Mouse (Mus musculus) layer of hippocampus, adult 2 months (tissue): ENCODE data around the gene Ambp. TPM values are rescaled to one million over a fixed set of nuclear protein-coding genes. Genes with fewer than 3 reads are reported as not detected.

Source experiments
- DNase-seq, 2 experiments: peaks; one replicate each; pipeline ENCODE4 v3.0.0; 2022; ENCODE audit warnings: low spot score in 2 of 2
- H3K27ac ChIP-seq: fragments of 200-600 bp; 2 replicates; pipeline ENCODE4 v1.8.1; 2022
- H3K4me3 ChIP-seq: fragments of 200-600 bp; 2 replicates; pipeline ENCODE4 v1.8.1; 2022; ENCODE audit warnings: mild to moderate bottlenecking
- CTCF ChIP-seq: fragments of 200-600 bp; conservative IDR thresholded peaks from 2 replicates; pipeline ENCODE4 v1.8.1; 2022; ENCODE audit warnings: antibody characterized with exemption, mild to moderate bottlenecking, moderate library complexity
- long read RNA-seq, 2 experiments: library from polyadenylated mRNA; stranded (forward); transcript quantifications; one replicate each; pipeline ENCODE4 v2.0.0; 2021; ENCODE audit warnings: borderline mapping rate in 2 of 2
- total RNA-seq, 2 experiments: library from RNA; stranded (reverse); gene quantifications; 2 replicates each; pipeline ENCODE4 v1.2.3; 2021

Ambp gene
- total RNA-seq: not detected
- long read RNA-seq, experiment 1: 0 reads
- long read RNA-seq, experiment 2: 0 reads

DNA sequence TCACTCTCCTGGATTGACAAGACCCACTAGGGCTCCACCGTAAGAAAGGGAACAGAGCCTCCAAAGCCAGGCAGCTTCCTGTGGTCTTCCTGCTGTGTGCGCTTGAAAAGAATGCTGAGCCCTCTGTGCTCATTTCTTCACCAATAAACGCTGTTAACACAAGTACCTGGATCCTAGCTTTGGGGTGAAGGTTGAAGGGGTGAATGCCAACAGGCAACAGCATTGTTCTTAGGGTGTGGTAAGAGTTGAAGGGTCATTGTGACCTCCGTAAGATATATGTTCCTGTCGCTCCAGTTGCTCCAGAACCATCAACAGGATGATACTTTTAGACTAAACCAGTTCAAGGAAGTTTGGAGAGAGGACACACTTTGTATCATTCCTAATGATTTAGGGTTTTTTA is at the start of gene Ambp:
Gene Ambp, minus strand, starts transcription at position 101 of the 400 bp plus-strand sequence.
- Histone ChIP-seq H3K27ac (no peak within 1 kb of the TSS), H3K4me3 (no peak within 1 kb of the TSS)
- no peak for DNase-seq
- no peak for TF ChIP-seq CTCF

DNA sequence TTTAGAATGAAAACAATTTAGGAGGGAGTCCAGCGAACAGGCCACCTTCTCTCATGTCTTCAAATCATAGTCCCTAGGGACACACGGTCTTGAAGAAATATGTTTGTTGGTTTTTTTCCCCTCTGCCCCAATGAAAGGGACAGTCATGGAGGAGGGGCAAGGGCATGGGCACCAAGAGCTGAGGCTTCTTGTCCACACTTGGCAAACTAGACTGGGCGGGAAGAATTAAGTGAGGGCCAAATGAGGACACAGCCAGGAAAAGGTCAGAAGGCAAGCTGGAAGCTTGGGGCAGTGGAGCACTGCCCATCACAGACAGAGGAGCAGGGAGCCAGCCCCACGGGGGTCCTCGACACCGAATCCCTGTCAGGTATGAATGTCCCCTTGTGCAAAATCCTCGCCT is 49.3 kb upstream of the Ambp start:
- Histone ChIP-seq H3K27ac (no peak overlapping the region), H3K4me3 (no peak overlapping the region)
- TF ChIP-seq CTCF: no peak
- DNase-seq: no peak

DNA sequence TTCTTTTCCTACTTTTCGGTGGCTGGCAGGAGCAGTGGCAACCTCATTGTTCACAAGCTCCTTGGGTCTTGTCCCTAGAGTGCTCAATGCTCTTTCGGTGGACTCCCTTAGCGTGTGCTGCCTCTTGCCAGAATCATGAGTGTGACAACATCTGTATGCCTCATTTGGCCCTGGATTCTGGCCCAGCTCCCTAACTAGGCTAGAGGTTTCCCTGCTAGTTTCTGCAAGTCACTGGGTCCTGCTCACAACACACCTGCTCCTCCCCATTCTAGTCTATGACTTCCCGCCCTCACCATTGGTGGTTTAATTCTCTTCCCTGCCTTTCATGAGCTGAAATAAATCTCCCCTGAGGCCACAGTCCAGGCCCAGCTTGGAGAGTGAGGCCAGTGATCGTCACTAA is 44.8 kb upstream of the Ambp start:
- no peak for TF ChIP-seq CTCF
- DNase-seq: no peak
- H3K4me3 ChIP-seq: no peak overlapping the region
- H3K27ac ChIP-seq: no peak overlapping the region

DNA sequence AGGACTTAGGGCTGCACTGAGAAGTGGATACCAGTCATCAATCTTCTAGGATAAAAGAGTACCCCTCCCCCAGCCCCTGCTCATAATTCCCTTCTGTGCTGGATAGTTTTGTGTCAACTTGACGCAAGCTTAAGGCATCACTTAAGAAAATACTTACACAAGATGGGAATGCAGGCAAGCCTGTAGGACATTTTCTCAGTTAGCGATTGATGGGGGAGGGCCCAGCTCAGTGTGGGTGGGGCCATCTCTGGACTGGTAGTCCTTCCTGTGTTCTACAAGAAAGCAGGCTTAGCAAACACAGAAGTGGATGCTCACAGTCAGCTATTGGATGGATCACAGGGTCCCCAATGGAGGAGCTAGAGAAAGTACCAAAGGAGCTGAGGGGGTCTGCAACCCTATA is 39.8 kb upstream of the Ambp start:
- H3K4me3 ChIP-seq: no peak overlapping the region
- DNase-seq: no peak
- no peak overlapping the region for H3K27ac ChIP-seq
- no peak for TF ChIP-seq CTCF

DNA sequence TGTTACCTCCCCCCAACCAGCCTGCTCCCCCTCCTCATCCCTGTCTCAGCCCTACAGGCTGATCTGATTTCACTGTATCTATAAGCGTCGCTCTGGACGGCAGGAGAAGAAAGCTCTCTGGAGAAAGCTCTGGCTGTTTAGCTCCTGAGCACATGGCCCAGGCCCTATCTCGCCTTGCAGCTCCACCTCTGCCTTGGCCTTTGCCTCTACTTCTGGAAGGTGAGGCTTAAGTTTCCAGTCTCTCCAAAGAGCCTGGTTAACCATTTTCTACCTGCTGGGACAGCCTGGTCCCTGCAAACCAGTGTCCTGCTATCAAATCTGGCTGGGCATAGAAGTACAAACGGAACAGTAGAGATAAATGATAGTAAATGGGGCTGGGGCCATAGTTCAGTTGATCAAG is 37.0 kb upstream of the Ambp start:
- no peak for DNase-seq
- Histone ChIP-seq H3K27ac (no peak overlapping the region), H3K4me3 (no peak overlapping the region)
- TF ChIP-seq CTCF: no peak

DNA sequence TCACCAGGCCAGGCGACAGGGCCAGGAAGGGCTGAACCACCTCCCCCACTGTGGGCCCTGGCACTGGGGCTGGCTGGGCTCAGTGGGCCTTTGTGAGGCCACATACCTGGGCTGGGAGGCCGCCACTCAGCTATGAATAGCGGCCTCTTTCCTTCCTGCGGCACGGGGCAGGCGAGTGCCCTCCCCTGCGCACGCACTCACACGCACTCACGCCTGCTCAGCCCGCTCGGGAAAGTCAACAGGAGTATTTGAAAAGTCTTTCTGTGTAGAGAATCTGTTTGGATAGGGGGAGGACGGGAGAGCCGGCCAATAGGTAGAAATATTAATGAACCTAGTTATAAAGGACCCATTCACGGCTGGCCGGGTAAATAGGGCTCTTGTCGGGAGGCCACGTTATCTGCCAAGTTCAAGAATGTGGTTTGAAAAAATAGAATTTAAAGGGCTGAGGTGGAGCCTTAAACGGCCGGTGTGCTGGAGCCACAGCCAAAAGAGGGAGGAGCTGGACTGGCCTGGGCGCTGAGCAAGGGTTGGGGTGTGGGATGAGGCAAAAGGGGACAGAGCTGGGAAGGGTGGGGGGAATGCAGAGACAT is 31.8 kb upstream of the Ambp start:
- DNase-seq: no peak
- no peak overlapping the region for H3K4me3 ChIP-seq
- TF ChIP-seq CTCF: no peak
- H3K27ac ChIP-seq: no peak overlapping the region

DNA sequence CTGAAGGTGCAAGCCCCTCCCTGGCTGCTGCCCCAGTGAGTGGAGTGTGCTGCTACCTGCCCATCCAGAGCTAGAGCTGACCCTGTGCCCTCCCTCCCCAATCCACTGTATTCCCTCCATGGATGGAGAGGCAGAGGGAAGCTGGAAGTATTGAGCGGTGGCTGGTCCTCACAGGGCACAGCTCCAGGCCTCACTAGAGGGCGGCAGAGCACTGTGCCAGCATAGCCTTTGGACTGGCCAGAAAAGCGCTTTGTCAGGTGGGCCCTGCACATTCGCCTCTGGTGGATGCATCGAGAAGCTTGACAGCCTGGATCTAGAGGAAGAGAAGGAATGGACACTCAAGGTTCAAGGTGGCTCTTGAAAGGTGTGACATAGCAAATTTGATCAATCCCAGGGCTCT is 27.0 kb upstream of the Ambp start:
- H3K27ac ChIP-seq: no peak overlapping the region

DNA sequence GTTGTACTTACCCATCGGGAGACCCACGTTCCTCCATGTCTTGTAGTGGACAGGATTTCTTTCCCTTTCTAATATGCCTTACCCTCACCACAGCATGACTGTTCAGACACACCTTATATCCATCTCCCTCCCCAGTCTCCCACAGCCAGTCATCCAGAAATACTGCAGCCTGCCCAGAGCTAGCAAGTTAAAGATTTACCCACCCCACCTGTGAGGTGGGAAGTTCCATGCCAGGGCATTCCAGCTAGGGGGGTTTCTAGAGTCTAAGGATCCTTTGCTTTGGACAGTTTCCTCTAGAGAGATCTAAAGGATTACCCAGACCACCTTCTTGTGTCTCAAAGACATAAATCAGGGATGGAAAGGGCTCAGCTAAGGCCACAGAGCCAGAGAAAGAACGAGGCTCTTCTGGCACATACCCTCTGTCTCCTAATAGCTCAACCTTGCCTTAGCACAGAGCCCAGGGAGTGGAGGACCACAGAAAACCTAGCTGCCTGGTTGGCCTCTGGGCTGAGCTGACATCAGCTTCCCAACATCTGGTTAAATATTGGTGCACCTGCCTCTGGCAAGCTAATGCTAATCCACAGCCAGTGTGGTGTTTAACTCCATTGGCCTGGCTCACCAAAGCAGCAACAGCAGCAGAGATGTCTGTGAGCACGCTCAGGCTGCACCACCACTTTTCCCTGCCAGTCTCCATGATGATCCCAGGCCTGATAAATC is 17.5 kb upstream of the Ambp start, which contains the start of gene Kif12:
Gene Kif12, minus strand, starts transcription at position 163 of the 717 bp plus-strand sequence.
- no peak within 1 kb of the TSS for H3K4me3 ChIP-seq
- TF ChIP-seq CTCF: no peak
- no peak for DNase-seq
- no peak within 1 kb of the TSS for H3K27ac ChIP-seq

More for the DNA sequence above, 27.0 kb upstream of the Ambp start:
- peak; percentile 90 for TF ChIP-seq CTCF
- peak; percentile 48 to 64 for DNase-seq
- no peak overlapping the region for H3K4me3 ChIP-seq

DNA sequence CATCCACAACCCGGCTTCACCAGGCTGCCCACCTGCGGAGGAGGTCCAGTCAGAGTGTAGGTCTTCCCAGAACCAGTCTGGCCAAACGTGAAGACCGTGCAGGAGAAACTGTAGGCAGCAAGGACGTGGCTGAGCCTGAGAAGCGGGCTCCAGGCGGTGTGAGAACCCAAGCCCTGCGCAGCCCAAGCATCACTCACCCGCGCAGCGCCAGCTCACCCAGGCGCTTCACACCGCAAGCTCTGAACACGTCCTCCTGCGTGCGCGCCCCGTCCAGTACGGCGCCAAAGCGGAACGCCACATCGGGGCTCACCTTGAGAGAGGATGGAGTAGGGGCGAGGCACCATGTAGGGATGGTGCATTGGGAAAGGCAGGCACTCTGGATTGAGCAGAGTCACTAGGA is 16.5 kb upstream of the Ambp start:
- no peak overlapping the region for H3K27ac ChIP-seq
- H3K4me3 ChIP-seq: no peak overlapping the region
- no peak for TF ChIP-seq CTCF
- DNase-seq: no peak

DNA sequence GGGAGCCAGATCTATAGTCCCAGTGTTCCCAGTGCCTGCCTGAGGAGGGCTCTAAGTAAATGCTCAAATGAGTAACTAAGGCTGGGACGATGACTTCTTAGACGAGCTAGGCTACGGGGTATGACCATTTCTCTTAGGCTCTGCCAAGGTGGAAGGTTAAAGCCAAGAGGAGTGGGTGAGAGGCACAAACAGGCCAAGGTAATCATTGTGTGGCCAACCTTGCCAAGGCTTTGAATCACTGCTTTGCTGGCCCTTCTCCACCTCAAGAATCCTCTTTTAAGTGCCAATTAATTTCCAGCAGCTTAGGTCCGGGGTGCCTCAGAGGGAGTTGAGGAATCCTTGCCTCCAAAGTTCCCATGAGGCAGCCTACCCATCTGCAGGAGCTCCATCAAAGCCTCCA is 15.5 kb upstream of the Ambp start:
- Histone ChIP-seq H3K27ac (no peak overlapping the region), H3K4me3 (no peak overlapping the region)
- no peak for DNase-seq
- no peak for TF ChIP-seq CTCF

DNA sequence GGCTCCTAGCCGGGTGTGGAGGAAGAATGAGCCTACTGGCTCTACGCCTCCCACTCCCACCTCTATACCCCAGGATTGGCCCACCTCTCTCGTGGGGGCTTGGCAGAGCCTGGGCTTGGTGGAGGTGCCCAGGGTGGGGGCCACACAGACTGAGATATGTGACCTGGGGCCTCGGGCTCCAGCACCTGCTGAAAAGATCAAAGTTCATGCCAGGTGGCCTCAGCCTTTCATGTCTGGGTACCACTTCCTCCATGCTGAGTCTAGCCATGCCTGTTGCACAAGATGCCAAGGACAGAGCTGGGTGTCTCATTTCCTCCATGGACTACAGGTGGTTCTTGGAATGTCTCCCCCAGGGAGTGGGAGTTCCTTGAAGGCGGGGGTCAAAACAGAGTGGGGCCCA is 11.7 kb upstream of the Ambp start:
- Histone ChIP-seq H3K27ac (no peak overlapping the region), H3K4me3 (no peak overlapping the region)
- DNase-seq: no peak
- no peak for TF ChIP-seq CTCF

DNA sequence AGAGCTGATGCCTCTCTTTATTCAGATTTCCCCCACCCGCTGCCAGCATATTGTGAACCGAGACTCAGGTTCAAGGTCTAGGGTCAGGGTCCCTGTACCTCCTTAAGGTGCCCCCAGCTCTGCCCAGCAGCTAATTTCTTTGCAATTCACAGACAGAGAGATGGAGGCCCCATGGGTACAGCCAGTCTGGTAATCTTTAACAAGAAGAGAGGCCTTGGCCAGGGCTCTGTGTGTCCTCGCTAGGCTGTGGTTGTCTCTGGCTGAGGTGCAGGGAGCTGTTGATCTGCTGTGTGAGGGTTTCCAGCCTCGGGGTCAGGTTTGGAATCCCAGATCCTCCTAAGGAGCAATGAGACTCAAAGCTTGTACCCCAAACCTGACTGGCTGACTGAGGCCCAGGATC is 11.0 kb upstream of the Ambp start:
- no peak overlapping the region for H3K27ac ChIP-seq
- no peak for TF ChIP-seq CTCF
- DNase-seq: no peak
- no peak overlapping the region for H3K4me3 ChIP-seq

DNA sequence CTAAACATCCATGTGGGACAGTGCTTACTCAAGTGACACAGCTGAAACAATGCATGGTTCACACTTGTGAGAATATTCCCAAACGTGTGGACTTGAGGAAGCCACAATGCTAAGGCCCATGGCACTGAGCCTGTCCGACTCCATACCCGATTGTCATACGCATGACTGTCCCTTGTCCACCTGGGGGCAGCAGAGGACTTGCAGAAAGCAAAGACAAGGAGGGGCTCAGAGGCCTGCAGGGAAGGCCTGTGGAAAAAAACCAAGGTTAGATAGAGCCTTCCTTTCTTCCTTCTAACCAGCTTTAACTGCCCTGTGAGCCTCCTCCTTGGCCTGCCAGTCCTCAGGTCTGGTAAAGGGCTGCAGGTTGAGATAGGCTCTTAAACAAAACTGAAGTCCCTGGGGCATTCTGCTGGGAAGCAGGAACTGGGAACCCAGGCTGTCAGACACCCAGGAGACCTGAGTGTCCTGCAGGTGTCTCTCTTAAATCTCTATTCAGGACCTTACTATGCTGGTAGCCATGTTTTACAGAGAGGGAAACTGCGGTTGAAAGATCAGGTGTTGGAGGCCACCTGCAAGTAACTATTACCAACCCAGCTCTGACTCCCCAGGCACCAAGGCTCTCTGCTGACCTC is 4.5 kb upstream of the Ambp start:
- Histone ChIP-seq H3K27ac (no peak overlapping the region), H3K4me3 (no peak overlapping the region)
- peak; percentile 95 for TF ChIP-seq CTCF

DNA sequence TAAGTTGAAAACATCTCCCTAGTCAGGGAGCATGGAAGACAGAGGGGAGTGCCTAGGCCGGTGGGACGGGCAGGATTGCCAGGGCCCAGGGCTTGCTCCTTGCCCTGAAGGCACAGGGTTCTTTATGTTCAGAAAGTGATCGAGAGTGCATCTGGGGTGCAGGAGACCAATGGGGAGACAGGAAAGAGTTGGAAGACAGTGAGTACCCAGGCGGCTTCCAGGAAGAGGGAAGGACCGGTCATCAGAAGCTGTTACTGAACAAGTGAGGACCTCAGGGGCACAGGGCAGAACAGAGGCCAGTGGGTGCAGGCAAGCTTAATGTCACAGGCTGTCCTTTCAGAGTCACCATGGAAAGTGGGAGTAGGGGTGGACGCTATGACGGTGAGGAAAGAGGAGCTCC is 3.6 kb upstream of the Ambp start:
- TF ChIP-seq CTCF: no peak
- H3K27ac ChIP-seq: no peak overlapping the region

More for the DNA sequence above, 4.5 kb upstream of the Ambp start:
- DNase-seq: peak; percentile 75 to 87

More for the DNA sequence above, 3.6 kb upstream of the Ambp start:
- no peak for DNase-seq
- H3K4me3 ChIP-seq: no peak overlapping the region
